Mouse (Mus musculus) gastrocnemius, adult 8-10 months (tissue): ENCODE measurements at regions not wholly inside any gene's neighbourhood (a gene's known extent, or its start where the extent isn't known, plus 50 kb on each side); places are given as distances from the start of the nearest gene placed in this dataset.

Experiments used
- DNase-seq, 2 experiments: peaks; one replicate each; pipeline ENCODE4 v3.0.0; 2022; ENCODE audit warnings: low spot score in 2 of 2

- no peak for DNase-seq
Measured at GRCm38 (mm10) chr15:52783940-52784339, 1100.8 kb upstream of the Gm7489 start.

DNA sequence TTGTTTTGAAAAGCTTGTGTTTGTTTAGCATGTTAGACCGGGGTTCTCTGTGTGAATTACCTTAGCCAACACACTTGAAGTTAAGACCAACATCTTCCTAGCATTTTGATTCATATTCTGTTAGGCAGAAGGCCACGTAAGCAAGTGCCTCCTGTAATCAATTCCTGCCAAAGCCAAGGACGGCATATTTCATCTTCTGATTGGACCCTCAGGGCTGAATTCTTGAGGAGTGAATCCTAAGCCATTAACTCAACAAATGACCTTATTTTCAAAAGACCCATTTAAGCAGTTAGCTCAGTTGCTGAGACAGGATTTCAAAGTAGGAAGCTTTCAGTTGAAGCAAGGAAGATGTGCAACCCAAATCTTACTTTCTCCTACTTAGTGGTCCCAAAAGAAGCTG, 1099.5 kb upstream of the Gm7489 start:
- DNase-seq = no peak

DNA sequence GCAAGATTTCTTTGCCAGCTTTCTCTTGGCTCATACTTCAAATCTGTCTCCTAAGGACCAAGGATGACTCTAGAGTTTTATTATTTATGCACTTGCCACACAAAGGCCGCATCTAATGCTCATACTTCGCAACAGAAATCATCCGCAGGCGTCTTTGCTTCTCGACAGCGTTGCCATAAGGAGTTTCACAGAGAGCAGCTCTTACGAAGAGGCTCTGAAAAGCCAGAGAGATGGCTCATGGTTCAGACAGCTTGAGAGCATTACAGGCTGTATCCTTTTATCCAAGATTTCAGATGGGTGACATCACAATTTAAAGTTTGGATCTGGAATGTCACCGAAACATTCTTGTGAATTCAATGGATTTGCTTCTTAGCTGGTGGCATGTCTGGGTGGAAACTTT, 1098.7 kb upstream of the Gm7489 start:
- no peak for DNase-seq

DNA sequence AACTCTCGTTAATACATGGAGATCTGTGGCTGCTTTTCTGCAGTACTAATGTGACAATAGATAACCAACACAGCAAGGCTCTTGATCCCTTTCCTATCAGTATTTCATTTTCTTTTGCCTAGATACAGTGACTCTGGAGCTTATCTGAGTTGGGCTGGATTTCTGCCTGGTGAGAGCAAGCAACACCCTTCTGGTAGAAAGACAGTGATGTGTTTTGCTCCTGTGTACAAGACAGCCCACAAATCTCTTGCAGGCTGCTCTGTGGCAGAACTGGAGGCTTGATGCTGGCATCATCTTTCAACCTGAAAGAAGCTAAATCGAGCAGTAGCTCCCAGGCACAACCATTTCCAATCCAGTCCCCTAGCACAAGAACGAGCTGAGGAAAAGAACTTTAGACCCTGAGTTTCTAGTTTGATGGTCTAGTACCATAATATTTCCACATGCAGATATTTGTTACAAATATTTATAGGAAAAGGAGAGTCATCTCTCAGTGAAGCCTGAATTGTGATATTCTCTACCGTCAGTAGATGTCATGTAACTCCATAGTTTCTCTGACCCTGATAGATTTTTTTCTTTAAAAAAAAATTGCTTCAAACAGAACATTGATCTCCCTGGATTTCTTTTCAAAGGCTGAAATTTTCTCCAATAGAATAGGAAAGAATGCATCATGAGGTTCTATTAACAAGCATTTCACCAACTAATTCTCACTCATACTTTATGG, 1079.1 kb upstream of the Gm7489 start:
- DNase-seq = no peak

GRCm38 (mm10) chr15:52808622-52809021, 1076.1 kb upstream of the Gm7489 start:
- DNase-seq = no peak

- no peak for DNase-seq
Measured at GRCm38 (mm10) chr15:52820796-52821195, 1063.9 kb upstream of the Gm7489 start.

- DNase-seq = no peak
Measured at GRCm38 (mm10) chr15:52836896-52837295, 1047.8 kb upstream of the Gm7489 start.

GRCm38 (mm10) chr15:52848132-52848531, 1036.6 kb upstream of the Gm7489 start:
- no peak for DNase-seq

DNA sequence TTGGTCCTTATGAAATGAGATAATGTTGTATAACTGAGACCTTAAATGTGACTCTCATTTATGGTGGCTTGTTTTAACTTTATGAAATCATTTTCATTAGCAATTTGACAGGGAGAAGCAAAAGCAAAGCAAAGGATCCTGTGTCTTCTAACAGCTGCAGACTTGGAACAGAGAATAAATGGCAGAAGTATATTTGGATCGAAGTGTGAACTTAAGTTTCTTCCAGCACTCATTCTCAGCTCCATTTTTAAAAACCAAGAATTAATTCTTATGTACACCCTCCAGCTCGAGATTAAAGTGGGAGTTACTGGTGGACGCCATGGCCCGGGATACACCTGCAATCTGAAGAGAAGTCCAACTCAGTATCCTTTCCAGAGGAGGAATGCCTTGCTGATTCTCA, 1026.0 kb upstream of the Gm7489 start:
- DNase-seq = no peak

- no peak for DNase-seq
Measured at GRCm38 (mm10) chr15:52863494-52863893, 1021.2 kb upstream of the Gm7489 start.

DNA sequence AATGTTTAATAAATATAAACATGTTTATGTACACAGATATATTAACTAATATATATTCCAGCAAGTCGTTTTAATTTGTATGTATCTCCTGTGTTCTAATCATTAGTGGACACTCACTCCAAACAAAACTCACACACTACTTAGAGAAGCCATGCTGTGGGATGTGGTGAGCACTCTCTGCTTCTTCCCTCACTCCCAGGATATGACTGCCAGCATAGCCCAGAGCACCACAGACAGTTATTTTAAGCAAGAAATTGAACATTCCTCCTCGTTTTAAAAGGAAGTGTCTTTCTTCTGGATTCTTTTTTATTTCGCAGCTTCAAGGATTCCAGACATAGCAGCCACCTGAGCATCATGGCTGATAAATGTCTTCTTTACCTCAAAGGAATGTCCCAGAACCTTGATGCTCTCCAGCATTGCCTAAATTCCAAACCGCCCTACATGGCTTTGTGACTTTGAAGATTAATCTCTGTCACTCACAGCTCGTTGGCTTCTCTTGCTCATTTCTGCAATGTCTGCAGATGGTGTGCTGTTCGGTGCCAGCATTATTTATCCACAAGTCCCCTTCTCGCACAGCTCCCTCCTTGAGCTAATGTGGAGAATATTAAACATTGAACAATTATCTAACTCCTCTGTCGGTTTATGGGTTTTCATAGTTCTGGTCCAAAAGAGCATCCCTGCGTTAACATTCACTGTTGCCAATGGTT, 992.3 kb upstream of the Gm7489 start:
- DNase-seq = no peak

- DNase-seq = no peak
Measured at GRCm38 (mm10) chr15:52898107-52898506, 986.6 kb upstream of the Gm7489 start.

DNA sequence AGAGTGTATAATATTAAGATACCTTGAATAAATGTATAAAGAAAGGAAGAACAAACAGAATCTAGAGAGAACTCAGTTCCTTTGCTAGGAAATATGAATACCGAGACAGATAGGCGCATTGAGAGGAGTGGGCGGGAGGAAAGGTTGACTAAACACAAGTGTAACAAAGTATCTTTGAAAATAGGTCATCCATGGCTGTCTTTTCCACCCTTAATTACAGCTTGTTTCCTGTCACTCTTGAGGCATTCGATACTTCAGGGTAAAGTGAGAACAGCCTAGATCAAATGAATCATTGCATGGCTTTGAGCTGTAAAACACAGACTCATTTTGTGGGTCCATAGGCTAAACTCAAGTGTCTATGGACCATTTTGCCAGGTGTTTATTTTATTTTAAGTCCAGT, 985.3 kb upstream of the Gm7489 start:
- DNase-seq = no peak

- no peak for DNase-seq
Measured at GRCm38 (mm10) chr15:52899822-52900221, 984.9 kb upstream of the Gm7489 start.

DNA sequence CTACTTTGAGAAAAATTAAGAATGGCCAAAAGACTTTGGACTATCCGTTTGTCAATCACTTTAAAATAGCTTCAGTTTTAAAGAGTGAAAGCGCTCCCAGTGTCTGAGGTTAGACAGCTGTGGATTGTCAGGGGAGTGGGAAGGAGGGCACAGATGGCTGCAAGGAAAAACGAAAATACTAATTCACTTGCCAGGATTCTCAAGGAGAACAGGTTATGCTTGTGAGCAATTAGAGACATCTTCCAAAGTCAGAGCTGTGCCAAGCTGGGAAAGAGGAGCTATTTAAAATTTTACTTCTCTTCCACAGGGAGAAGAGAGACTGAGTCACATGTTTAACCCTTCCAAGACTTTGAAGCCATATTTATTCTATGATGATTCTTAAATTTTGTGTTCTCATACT, 979.5 kb upstream of the Gm7489 start:
- no peak for DNase-seq

- DNase-seq = no peak
Measured at GRCm38 (mm10) chr15:52907217-52907616, 977.5 kb upstream of the Gm7489 start.

DNA sequence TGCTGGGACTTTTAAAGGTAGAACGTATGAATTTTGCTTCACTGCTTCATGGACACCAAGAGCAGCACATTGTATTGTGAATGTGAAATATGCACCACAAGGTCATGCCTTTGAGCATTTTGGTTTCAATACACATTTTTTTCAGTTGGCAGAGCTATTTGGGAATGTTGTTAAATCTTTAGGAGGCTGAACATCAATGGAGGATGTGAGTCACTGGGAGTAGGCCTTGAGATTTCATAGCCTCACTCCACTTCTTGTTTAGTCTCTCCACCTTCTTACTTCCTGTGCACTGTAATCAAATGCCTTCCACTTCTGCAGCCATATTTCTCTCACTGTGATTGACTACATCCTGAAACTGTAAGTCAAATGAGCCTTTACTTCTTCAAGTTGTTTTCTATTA, 962.4 kb upstream of the Gm7489 start:
- DNase-seq = no peak

DNA sequence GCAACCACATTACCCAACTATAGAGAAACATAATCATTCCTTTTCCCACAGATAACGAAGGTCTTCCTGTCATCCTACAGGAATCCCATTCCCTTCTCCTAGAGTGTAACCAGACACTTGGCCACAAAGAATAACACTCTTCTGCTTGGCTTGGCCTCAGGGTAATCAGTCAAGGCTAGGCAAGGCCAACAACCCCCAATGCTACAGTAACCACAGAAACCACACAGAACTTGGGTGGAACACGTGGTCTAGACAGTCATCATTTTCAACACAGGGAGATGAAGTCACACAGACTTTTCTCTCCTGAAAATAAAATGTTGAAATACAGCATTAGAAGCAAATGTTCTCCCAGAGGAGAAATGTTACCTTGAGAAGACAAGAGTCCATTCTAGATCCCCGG, 956.3 kb upstream of the Gm7489 start:
- DNase-seq = no peak

DNA sequence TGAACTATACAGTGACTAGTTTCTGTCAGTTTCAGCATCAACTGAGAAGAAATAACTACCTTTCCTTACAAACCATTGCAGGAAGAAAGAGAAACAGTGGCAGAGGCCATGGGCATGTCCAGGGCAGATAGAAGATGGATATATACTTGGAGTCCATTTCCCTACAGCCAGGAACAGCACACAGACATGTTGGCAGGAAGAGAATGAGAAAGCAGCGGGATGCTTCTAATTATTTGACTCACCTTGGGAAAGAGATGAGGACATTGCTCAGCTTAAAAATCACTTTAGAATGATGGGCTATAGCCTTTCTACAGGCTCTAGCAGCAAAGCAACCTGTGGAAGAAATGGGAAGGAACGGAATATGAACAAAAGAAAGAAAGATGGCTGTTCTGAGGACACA, 947.6 kb upstream of the Gm7489 start:
- DNase-seq = no peak

- no peak for DNase-seq
Measured at GRCm38 (mm10) chr15:52944592-52944991, 940.1 kb upstream of the Gm7489 start.

- DNase-seq = no peak
Measured at GRCm38 (mm10) chr15:52948196-52948595, 936.5 kb upstream of the Gm7489 start.

DNA sequence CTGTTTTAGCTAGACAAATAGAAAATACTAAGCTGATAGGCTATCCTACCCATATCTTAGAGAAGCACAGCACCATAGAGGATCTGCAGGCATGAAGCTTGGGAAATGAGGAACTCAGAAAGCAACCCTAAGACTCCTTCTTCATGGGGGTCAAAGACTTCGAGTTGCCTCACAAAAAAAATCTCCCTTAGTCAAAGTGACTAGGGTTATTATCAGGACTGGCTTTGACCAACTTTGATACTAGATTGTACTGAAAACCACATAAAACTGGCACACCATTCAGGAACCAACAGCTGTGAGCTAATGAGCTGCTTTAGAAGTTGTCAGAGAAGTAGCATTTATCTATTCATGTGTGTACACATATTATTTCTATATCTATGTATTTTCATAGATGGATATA, 931.2 kb upstream of the Gm7489 start:
- DNase-seq = no peak
